Mouse (Mus musculus): Measurements from ENCODE around the gene Cnn1. TPM values are rescaled to one million over a fixed set of nuclear protein-coding genes. Genes with fewer than 3 reads are reported as not detected.

Gene Cnn1
- polyA plus RNA-seq, 1 experiment from 2014 or later: 157 TPM

Small RNAs within 50 kb of the gene (microRNA-seq; reads per million reads assigned to microRNA genes)
- not detected for gene Mir7084

Other genes with a start within 250 kb of the Cnn1 start
- gene Dock6, start 246.6 kb upstream of the Cnn1 start, polyA plus RNA-seq (2015; fragmentation: Nextera tagmentation; extraction: Ambion mirVana): 38.3 and 54.7 TPM in 2 replicates
- 9.7 and 15.6 TPM in 2 replicates for gene Rab3d, start 181.0 kb upstream of the Cnn1 start, polyA plus RNA-seq (2015; fragmentation: Nextera tagmentation; extraction: Ambion mirVana)
- 2.7 and 3.5 TPM in 2 replicates for gene Ccdc159, start 171.7 kb upstream of the Cnn1 start, polyA plus RNA-seq (2015; fragmentation: Nextera tagmentation; extraction: Ambion mirVana)
- gene Tmem205, start 171.7 kb upstream of the Cnn1 start, polyA plus RNA-seq (2015; fragmentation: Nextera tagmentation; extraction: Ambion mirVana): 36.9 and 44.9 TPM in 2 replicates
- 3.2 and 5.7 TPM in 2 replicates for gene Plppr2, start 162.2 kb upstream of the Cnn1 start, polyA plus RNA-seq (2015; fragmentation: Nextera tagmentation; extraction: Ambion mirVana)
- 4.4 and 5.2 TPM in 2 replicates for gene Swsap1, start 143.5 kb upstream of the Cnn1 start, polyA plus RNA-seq (2015; fragmentation: Nextera tagmentation; extraction: Ambion mirVana)
- gene Epor, start 135.7 kb upstream of the Cnn1 start, polyA plus RNA-seq (2015; fragmentation: Nextera tagmentation; extraction: Ambion mirVana): 2.9 and 4.7 TPM in 2 replicates
- gene Rgl3, start 109.8 kb upstream of the Cnn1 start, polyA plus RNA-seq (2015; fragmentation: Nextera tagmentation; extraction: Ambion mirVana): 1.8 and 3.0 TPM in 2 replicates
- gene Ccdc151, start 96.6 kb upstream of the Cnn1 start, polyA plus RNA-seq (2015; fragmentation: Nextera tagmentation; extraction: Ambion mirVana): 0.35 and 0.77 TPM in 2 replicates
- 60.3 and 83.6 TPM in 2 replicates for gene Prkcsh, start 96.4 kb upstream of the Cnn1 start, polyA plus RNA-seq (2015; fragmentation: Nextera tagmentation; extraction: Ambion mirVana)
- gene Elavl3, start 47.2 kb upstream of the Cnn1 start, polyA plus RNA-seq (2015; fragmentation: Nextera tagmentation; extraction: Ambion mirVana): 0.14 and 1.0 TPM in 2 replicates
- not detected in 2 replicates for gene Gm49318, start 28.0 kb upstream of the Cnn1 start, polyA plus RNA-seq (2015; fragmentation: Nextera tagmentation; extraction: Ambion mirVana)
- 8.5 and 11.3 TPM in 2 replicates for gene Zfp653, start 27.8 kb upstream of the Cnn1 start, polyA plus RNA-seq (2015; fragmentation: Nextera tagmentation; extraction: Ambion mirVana)
- gene Ecsit, start 13.8 kb upstream of the Cnn1 start, polyA plus RNA-seq (2015; fragmentation: Nextera tagmentation; extraction: Ambion mirVana): 55.0 and 62.4 TPM in 2 replicates
- 96.9 and 115 TPM in 2 replicates for gene Elof1, start 18.0 kb downstream of the Cnn1 start, polyA plus RNA-seq (2015; fragmentation: Nextera tagmentation; extraction: Ambion mirVana)
- 3.0 and 10.3 TPM in 2 replicates for gene Acp5, start 36.5 kb downstream of the Cnn1 start, polyA plus RNA-seq (2015; fragmentation: Nextera tagmentation; extraction: Ambion mirVana)
- 48.6 and 49.2 TPM in 2 replicates for gene Pigyl, start 57.6 kb downstream of the Cnn1 start, polyA plus RNA-seq (2015; fragmentation: Nextera tagmentation; extraction: Ambion mirVana)
- gene Zfp872, start 88.9 kb downstream of the Cnn1 start, polyA plus RNA-seq (2015; fragmentation: Nextera tagmentation; extraction: Ambion mirVana): 0.13 and 0.52 TPM in 2 replicates
- 17.8 and 22.1 TPM in 2 replicates for gene Zfp809, start 126.5 kb downstream of the Cnn1 start, polyA plus RNA-seq (2015; fragmentation: Nextera tagmentation; extraction: Ambion mirVana)
- gene Zfp599, start 160.7 kb downstream of the Cnn1 start, polyA plus RNA-seq (2015; fragmentation: Nextera tagmentation; extraction: Ambion mirVana): 3.5 and 4.3 TPM in 2 replicates
- 10.8 and 14.2 TPM in 2 replicates for gene Zfp810, start 208.4 kb downstream of the Cnn1 start, polyA plus RNA-seq (2015; fragmentation: Nextera tagmentation; extraction: Ambion mirVana)

Data from heart, embryonic 15.5 days (tissue).